Mouse (Mus musculus) forebrain, embryonic 16.5 days (tissue): ENCODE results near the gene Zfp710. TPM values are rescaled to one million over a fixed set of nuclear protein-coding genes. Genes with fewer than 3 reads are reported as not detected.

Experiments used
- ATAC-seq: fragments of 200-750 bp; cut with Nextera tagmentation; 2 replicates; pipeline ENCODE4 v1.8.0; 2017; ENCODE audit warnings: mild to moderate bottlenecking, moderate library complexity
- H3K27ac ChIP-seq: fragments of 300-500 bp; sonication (generic); 2 replicates; pipeline ENCODE4 v1.5.1; 2014; ENCODE audit warnings: low read length, control low read depth
- H3K27me3 ChIP-seq: fragments of 300-500 bp; sonication (generic); replicated peaks from 2 replicates; pipeline ENCODE4 v1.6.1; 2014; ENCODE audit warnings: low read length; ENCODE audit not compliant: control insufficient read depth, insufficient read depth
- H3K36me3 ChIP-seq: fragments of 300-500 bp; sonication (generic); 2 replicates; pipeline ENCODE4 v1.6.1; 2014; ENCODE audit not compliant: control insufficient read depth, insufficient read depth
- H3K4me1 ChIP-seq: fragments of 300-500 bp; sonication (generic); replicated peaks from 2 replicates; pipeline ENCODE4 v1.6.1; 2014; ENCODE audit warnings: low read length; ENCODE audit not compliant: control insufficient read depth, insufficient read depth
- H3K4me2 ChIP-seq: fragments of 300-500 bp; sonication (generic); 2 replicates; pipeline ENCODE4 v1.6.1; 2014; ENCODE audit warnings: mild to moderate bottlenecking, low read length, control low read depth
- H3K4me3 ChIP-seq: fragments of 300-500 bp; sonication (generic); replicated peaks from 2 replicates; pipeline ENCODE4 v1.5.1; 2014; ENCODE audit warnings: mild to moderate bottlenecking, low read length, control low read depth
- H3K9ac ChIP-seq: fragments of 300-500 bp; sonication (generic); replicated peaks from 2 replicates; pipeline ENCODE4 v1.6.1; 2014; ENCODE audit warnings: low read depth, low read length, control low read depth
- H3K9me3 ChIP-seq: fragments of 300-500 bp; sonication (generic); 2 replicates; pipeline ENCODE4 v1.6.1; 2016; ENCODE audit warnings: low read length; ENCODE audit not compliant: control insufficient read depth
- WGBS: fragments of 180-500 bp; shearing (Covaris S2); extraction: QIAGEN DNeasy Blood & Tissue Kit; methylation state at CpG from one replicate; pipeline ENCODE4 v1.1.7; 2014; 5-methylcytosine and 5-hydroxymethylcytosine counted together
- polyA plus RNA-seq: library from polyadenylated mRNA; unstranded; fragments of >200 nt; fragmentation: Nextera tagmentation; extraction: Ambion mirVana; gene quantifications from 2 replicates; pipeline ENCODE4 v1.2.1, GENCODE M21; 2015

Gene Zfp710
- polyA plus RNA-seq, 1 experiment from 2014 or later = 18.7 TPM

DNA sequence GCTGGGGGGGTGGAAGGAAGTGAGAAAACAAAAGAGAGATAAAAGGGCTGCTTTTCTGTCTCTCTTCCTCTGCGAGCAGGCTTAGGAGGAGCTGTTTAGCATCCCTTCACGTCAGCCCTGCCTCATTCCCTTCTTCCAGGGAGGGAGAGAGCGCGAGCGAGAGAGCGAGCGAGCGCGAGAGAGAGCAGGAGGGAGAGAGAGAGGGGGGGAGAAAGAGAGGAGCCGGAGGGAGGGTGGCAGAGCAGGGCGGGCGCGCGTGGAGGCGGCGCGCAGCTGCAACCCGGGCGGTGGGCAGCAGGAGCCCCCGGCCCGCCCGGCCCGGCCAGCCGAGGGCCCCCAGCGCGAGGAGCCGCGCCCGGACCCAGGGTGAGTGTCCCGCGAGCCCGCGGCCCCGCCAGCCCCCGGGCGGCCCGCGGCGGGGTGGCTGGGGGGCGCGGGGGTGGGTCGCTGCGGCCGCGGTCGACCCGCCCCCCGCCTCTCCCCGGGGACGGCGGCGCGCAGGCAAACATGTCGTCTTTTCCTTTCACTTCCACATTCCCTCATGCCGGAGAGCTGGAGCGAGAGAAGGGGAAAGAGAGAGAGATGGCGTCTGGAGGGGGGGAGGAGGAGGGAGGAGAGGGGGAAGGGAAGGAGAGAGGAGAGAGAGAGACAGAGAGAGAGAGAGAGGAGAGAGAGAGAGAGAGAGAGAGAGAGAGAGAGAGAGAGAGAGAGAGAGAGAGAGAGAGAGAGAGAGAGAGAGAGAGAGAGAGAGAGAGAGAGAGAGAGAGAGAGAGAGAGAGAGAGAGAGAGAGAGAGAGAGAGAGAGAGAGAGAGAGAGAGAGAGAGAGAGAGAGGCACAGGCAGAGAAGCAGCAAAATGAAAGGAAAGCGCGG lies 1.7 kb downstream of the Zfp710 start:
- Histone ChIP-seq H3K4me2 (peak overlapping the region; percentile 86), H3K9ac (peak overlapping the region; percentile 96), H3K36me3 (no peaks in the 10 kb centered on the region), H3K27me3 (no peaks in the 10 kb centered on the region), H3K9me3 (no peaks in the 10 kb centered on the region), H3K4me3 (peak overlapping the region; percentile 57), H3K27ac (peak overlapping the region; percentile 97), H3K4me1 (peaks cover 33% of the 10 kb centered on the region)
- peak; percentile 69 for ATAC-seq
- WGBS = 0% methylated on average over 22 of the region's 59 CpGs

DNA sequence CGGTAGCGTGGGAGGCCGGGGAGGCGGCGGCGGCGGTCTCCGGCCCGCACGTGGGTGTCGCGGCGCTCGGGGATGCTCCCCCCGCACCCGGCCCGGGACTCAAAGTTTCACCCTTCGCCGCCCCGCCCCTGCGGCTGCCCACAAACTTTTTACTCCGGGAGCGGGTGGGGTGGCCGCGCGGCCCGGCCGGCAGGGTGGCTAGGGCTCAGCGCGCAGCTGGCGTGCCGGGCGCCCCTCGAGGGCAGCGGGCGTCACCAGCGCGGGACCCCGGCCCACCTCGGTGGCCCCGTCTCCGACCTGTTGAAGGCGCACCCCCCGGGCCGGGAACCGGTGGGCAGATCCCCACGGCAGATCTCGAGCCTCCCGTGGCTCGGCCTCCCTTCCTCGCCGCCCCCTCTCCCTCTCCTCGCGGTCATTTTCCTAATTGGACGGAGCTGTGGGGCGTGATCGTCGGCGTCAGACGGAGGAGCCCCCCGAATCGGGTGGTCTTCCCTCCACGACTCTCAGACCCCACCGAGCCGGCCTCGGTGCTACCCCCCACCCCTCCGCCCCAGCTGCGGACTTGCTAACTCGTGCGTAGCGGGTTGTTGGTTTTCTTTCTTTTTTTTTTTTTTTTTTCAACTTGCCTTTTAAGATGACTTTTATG lies 2.5 kb downstream of the Zfp710 start:
- peak overlapping the region; percentile 86 for H3K4me2 ChIP-seq
- H3K4me3 ChIP-seq = peak overlapping the region; percentile 57
- ATAC-seq = no peak
- no peaks in the 10 kb centered on the region for H3K36me3 ChIP-seq
- peak overlapping the region; percentile 29; the same call in 1 of the 2 replicates for H3K27ac ChIP-seq
- H3K27me3 ChIP-seq = no peaks in the 10 kb centered on the region
- H3K9ac ChIP-seq = peak overlapping the region; percentile 72
- WGBS = 0% methylated on average over 54 of the region's 71 CpGs
- H3K4me1 ChIP-seq = peaks cover 41% of the 10 kb centered on the region
- no peaks in the 10 kb centered on the region for H3K9me3 ChIP-seq

DNA sequence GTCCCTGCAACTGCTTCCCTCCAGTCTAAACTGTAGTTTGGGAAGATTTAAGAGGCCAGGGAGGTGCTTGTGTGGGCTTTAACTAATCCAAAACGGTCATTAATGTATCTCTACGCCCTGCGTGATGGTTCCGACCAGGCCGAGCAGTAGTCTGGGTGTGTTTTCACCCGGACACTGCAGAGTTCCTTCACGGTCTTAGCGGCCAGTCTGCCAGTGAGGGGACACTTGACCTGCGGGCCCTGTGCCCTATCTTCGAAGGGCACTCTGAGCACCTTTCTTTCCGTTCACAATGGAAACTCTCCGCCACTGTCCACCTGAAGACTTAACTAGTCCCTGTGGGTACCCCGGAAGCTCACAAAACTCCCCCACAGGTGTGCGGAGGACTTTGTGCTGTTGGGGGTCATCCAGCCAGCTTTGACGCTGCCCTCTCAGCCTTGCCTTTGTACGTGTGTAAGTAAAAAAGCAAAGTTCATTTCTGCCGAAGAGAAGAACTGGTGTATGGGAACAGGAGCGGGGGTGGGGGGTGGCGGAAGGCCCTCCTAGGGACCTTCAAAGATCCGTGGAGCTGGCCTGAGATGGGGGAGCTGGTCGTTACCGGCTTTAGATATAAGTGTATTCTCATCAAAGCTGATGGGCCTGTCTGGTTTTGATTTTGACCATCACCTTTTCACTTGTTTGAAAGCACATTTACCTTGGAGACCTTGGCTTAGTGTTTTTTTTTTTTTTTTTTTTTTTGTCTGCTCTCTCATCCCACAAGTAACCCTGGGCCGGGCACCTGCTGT lies 3.2 kb downstream of the Zfp710 start:
- ATAC-seq = no peak
- no peak overlapping the region for H3K27ac ChIP-seq
- H3K4me3 ChIP-seq = peak overlapping the region; percentile 57
- peaks cover 42% of the 10 kb centered on the region for H3K4me1 ChIP-seq
- peak overlapping the region; percentile 72 for H3K9ac ChIP-seq
- no peaks in the 10 kb centered on the region for H3K9me3 ChIP-seq
- no peaks in the 10 kb centered on the region for H3K36me3 ChIP-seq
- H3K27me3 ChIP-seq = no peaks in the 10 kb centered on the region
- peak overlapping the region; percentile 86 for H3K4me2 ChIP-seq
- WGBS = 3% methylated on average over 23 of the region's 23 CpGs

DNA sequence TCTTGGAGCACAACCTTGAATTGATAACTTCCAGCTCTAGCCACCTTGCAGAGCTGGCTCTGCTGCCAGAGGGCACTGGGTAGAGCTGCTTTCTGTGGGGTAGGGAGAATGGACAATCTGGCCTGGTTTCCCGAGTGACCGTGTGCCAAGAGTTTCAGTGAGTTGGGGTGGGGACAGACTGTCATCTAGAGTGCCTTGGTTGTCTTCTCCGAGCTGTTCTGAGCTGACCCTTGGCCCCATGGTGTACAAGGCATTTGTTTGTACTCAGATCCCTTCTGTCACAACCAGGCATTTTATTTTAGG lies 3.8 kb downstream of the Zfp710 start:
- no peaks in the 10 kb centered on the region for H3K36me3 ChIP-seq
- H3K27me3 ChIP-seq = no peaks in the 10 kb centered on the region
- H3K4me3 ChIP-seq = peak overlapping the region; percentile 57; the same call in 1 of the 2 replicates
- ATAC-seq = no peak
- H3K9ac ChIP-seq = peak overlapping the region; percentile 36; the same call in 1 of the 2 replicates
- peak overlapping the region; percentile 86 for H3K4me2 ChIP-seq
- no peaks in the 10 kb centered on the region for H3K9me3 ChIP-seq
- 11% methylated on average over 3 of the region's 3 CpGs for WGBS
- peaks cover 42% of the 10 kb centered on the region for H3K4me1 ChIP-seq
- no peak overlapping the region for H3K27ac ChIP-seq

DNA sequence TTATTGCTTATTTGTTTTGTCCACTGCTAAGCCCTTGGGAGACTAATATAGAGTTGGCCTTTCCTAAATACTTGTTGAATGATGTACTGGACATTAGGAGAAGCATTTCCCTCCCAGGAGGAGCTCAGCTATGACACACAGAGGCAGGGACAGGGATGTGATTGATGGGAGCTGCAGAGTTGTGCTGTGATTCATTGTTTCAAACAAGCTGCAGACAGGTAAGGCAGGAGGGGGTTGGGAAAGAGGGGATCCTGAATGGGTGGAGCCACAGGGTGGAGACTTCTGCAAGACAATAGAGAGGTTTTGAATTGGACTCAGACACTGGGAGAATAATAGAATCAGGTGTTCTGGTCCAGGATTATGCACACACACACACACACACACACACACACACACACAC lies 5.4 kb downstream of the Zfp710 start:
- no peaks in the 10 kb centered on the region for H3K27me3 ChIP-seq
- H3K9me3 ChIP-seq = no peaks in the 10 kb centered on the region
- peaks cover 42% of the 10 kb centered on the region for H3K4me1 ChIP-seq
- H3K4me2 ChIP-seq = no peak overlapping the region
- no peak for ATAC-seq
- no peaks in the 10 kb centered on the region for H3K36me3 ChIP-seq
- H3K4me3 ChIP-seq = no peak overlapping the region
- H3K27ac ChIP-seq = no peak overlapping the region
- no peak overlapping the region for H3K9ac ChIP-seq

DNA sequence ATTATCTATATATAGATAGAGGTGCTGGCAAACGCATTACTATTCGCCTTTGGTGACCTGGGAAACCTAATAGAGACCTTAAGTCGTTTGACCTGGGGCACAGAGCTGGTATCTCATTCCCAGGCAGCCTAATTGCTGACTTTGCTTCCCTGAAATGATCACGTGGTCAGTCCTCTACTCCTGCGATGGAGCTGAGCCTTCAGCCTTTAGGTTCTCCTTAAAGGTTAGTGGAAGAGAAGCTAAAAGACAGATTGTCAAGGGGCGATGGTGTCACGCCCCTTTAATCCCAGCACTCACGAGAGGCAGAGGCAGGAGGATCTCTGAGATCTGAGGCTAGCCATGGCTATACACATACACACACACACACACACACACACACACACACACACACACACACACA lies 5.9 kb downstream of the Zfp710 start:
- H3K36me3 ChIP-seq = no peaks in the 10 kb centered on the region
- H3K27ac ChIP-seq = no peak overlapping the region
- no peaks in the 10 kb centered on the region for H3K9me3 ChIP-seq
- no peak for ATAC-seq
- WGBS = 96% methylated on average over 8 of the region's 8 CpGs
- no peak overlapping the region for H3K9ac ChIP-seq
- H3K4me3 ChIP-seq = no peak overlapping the region
- peaks cover 43% of the 10 kb centered on the region for H3K4me1 ChIP-seq
- no peak overlapping the region for H3K4me2 ChIP-seq
- H3K27me3 ChIP-seq = no peaks in the 10 kb centered on the region

DNA sequence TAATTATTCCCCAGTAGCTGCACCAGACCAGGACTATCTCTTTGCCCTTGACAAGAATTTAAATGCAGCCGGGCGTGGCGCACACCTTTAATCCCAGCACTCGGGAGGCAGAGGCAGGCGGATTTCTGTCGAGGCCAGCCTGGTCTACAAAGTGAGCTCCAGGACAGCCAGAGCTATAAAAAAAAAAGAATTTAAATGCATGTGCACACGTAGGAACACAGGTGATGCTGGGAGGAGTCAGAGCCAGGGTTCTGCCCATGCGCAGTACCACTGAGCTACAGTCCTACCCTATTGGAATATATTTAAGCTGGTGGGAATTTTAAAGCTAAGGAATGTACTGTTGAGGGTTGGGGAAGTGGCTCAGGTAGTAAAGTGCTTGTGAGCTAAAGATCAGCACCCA lies 6.4 kb downstream of the Zfp710 start:
- no peak for ATAC-seq
- no peaks in the 10 kb centered on the region for H3K36me3 ChIP-seq
- no peaks in the 10 kb centered on the region for H3K27me3 ChIP-seq
- no peak overlapping the region for H3K4me3 ChIP-seq
- H3K4me2 ChIP-seq = no peak overlapping the region
- no peaks in the 10 kb centered on the region for H3K9me3 ChIP-seq
- peaks cover 43% of the 10 kb centered on the region for H3K4me1 ChIP-seq
- WGBS = 95% methylated on average over 8 of the region's 8 CpGs
- H3K27ac ChIP-seq = no peak overlapping the region
- H3K9ac ChIP-seq = no peak overlapping the region

DNA sequence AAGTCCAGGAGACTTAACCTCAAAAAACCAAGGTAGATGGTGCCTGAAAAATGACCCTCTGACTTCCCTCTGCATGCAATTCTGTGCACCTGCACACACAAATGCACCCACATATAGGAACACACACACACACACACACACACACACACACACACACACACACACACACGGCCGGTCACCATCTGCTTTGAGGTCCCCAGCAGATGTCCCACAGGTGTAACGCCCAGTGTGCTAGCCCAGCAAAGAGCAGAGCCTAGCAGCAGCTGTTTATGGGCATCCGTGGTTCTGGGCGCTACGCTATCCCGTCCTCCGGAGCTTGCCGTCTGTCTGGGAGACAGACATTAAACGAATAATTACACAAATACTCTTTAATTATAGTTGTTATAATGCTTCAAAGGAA lies 6.9 kb downstream of the Zfp710 start:
- Histone ChIP-seq H3K9me3 (no peaks in the 10 kb centered on the region), H3K9ac (no peak overlapping the region), H3K4me3 (no peak overlapping the region), H3K36me3 (no peaks in the 10 kb centered on the region), H3K4me2 (no peak overlapping the region), H3K27ac (no peak overlapping the region), H3K4me1 (peaks cover 43% of the 10 kb centered on the region), H3K27me3 (no peaks in the 10 kb centered on the region)
- 25% methylated on average over 10 of the region's 10 CpGs for WGBS
- ATAC-seq = no peak
